Mouse (Mus musculus) embryo, embryonic 10 days (tissue): ENCODE measurements around the gene Sln.
A peak's percentile ranks its signal among the peaks of the same experiment; 100 is the strongest.

Experiments
- DNase-seq: peaks from one replicate; pipeline ENCODE4 v3.0.0-alpha.2; 2015; ENCODE audit warnings: low spot score

Sln gene

DNA sequence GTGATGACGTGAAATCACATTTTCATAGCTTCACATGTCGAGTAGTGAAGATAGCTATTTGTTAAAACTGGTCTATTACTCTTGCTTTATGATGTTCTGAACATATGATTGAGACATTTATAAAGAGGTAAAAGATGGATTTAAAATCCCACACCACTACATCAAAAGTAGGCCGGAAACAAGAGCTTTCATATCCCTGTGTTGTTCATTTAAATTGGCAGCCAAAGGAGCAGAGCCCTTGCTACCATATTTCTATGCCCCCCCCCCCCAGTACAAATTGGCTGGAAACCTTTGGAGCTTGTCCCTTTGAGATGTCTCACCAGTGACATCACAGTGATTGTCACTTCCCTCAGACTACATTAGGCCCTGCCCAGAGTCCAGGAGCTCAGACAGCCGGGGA lies at the start of gene Sln:
TSS of gene Sln (plus strand) at position 301 of the 400 bp plus-strand sequence.
- no peak for DNase-seq

GRCm38 (mm10) chr9:53802921-53803320 lies 47.0 kb upstream of the Sln start:
- DNase-seq: no peak

DNA sequence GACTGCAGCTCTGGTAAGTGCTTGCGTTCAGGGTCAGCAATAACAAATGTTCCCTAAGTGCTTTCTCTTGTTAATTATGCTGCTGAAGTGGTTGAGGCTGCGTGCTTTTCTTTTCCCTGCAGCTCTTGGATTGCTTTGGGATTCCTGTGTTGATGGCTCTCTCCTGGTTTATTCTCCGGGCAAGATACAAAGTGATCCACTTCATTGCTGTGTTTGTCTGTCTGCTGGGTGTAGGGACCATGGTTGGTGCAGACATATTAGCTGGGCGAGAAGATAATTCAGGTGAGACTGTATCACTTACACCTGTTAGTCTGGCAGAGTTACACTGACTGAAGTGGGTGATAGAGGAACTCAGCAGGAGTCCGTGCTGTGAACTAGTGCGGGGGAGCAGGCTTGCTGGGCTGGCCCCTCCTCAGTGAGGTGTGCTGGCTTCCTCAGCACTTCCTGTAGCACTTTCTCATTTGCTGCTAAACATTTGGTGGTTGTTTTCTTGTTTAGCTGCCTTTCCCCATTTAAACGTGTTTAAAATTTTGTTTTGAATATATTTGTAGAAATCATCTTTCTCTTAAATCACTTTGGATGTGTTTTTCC lies 43.4 kb upstream of the Sln start:
- DNase-seq: no peak

- DNase-seq: no peak
Measured at GRCm38 (mm10) chr9:53813418-53813817, 36.5 kb upstream of the Sln start.

DNA sequence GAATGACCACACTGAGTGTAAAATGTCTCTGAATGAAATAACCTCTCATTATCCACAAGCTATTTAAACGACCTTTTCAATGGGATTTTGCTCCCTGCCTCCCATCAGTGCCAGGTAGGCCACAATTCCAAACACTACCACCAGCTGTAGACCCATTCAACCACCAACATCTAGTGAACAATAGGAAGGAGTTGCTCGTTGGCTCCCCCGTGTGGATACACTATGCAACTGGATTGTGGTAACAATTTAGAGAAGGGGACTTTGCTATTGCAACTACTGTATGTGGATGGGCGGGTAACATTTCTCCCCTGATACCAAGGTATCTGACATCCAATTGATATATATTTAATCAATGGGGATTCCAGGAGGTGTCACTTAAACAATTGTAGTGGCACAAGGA lies 31.2 kb upstream of the Sln start:
- peak; percentile 71 for DNase-seq

DNA sequence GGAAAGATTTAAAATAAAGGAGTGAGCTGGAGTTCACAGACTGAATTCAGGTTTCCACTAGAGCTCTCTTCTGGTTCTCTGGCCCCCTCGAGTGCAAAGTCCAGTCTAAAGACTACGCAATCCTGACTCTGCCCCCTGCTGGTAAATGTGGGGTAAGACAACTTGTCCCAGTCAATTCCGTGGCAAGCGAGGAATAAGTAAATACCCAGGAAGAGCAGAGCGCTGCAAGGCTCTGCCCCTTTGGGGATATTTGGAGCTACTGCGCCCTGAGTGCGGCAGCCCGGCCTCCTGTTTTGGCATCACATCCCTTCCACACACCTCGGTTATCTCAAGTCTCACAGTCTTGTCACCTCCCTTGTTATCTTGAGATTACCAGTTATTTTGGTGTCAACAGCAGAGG lies 24.6 kb upstream of the Sln start:
- peak; percentile 82 for DNase-seq

DNA sequence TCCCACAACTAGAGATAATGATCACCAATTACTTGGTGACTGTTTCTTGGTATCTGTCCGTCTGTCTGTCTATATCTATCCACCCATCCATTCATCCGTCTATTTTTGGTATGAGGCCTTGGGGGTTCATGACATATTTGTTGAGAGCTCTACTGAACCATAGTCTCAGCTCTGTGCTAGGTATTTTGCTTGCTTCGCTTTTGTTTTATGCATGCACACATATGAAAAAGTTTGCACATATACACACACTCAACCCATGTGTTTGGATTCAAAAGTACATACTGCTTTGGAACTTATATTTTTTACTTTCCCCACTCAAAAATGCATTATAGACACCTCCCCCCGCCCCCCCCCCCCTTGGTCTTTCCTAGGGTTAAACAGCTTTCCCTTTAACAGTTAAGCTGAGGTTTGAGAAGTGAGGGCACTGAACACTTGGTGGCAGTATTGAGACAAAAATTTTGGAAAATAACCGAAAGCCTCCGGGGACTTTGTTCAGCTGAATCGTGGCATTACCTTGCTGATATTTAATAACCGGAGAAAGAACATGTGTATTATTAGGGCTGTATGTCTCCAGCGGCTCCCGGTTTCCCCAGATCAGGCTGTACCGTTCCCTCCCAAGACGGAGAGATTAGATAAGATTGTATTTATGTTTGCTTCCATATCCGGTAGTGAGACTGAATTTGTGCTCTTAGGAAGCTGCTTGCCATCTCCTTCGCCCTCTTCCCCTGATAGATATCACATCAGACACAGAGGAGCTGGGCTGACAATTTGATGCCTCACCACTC lies 20.7 kb upstream of the Sln start:
- peak; percentile 61 for DNase-seq

DNA sequence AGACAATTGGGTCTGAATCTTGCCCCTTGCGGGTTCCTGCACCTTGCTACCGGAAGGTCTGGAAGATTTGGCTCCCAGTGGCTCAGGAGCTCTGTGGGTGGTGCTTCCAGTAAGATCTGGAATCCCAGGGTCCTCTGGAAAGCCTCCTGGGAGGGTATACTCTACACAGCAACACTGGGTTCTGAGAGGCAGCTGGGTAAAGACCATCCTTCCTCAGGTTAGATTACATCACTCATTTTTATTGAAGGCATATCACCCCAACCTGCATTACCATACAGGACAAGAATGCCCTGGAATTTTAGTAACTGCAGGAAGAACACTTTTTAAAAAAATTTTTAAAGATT lies 20.1 kb upstream of the Sln start:
- DNase-seq: no peak

GRCm38 (mm10) chr9:53835039-53835438 lies 14.9 kb upstream of the Sln start:
- DNase-seq: no peak

DNA sequence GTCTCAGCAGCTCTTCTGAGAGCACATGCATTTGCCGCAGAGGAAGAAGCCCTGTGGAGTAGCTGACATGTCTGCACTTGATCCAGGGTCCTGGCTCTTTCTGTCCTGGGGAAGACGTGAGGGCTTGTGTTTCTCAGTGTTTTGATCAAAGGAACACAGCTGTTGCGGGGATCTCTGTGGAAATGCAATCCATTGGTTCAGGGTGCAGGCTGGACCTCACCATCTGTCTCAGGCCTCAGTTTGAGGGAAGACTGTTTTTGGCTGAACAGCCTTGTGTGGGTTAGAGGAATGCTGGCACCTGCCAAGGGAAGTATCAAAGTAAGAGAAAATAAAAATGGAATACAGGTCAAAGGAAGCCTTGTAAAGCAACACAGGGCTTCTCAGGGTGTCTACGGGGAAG lies 14.0 kb upstream of the Sln start:
- no peak for DNase-seq

GRCm38 (mm10) chr9:53838816-53839215 lies 11.1 kb upstream of the Sln start:
- DNase-seq: no peak

DNA sequence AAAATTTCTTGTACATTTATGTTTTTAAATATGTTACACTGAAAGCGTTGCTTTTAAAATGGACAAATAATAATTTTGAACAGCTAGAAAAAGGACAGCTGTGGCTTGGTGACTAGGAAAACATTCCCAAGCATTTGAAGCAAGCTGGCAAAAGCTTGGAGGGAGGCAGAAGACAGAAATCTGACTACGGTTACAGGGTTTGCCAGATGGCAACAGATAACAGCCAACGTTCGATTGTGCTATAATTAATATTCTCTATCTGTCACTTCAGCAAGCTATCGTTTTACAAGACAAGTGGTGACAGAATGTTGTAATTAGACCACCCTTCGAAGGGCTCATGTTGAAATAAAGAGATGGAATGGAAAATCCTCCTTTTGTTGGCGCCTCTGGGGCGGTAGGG lies 1.4 kb upstream of the Sln start:
- no peak for DNase-seq

DNA sequence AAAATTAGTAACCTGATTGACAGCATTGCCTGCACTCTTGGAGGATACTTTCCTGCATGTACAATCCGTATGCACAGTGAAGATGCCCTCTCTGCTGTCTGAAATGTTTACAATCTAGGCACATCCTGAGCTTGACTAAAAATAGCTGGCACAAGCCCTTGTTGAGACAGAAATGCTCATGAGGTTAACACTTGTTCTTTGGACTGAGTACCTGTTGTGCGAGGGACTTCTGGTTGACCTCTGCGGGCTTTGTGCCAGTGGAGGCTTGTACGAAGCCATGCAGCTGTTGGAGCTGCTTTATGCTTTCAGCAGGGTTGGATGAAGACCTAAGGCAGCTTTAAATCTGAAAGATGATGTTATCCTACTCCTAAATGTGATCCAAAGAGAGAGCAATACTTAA lies 2.2 kb downstream of the Sln start:
- no peak for DNase-seq

DNA sequence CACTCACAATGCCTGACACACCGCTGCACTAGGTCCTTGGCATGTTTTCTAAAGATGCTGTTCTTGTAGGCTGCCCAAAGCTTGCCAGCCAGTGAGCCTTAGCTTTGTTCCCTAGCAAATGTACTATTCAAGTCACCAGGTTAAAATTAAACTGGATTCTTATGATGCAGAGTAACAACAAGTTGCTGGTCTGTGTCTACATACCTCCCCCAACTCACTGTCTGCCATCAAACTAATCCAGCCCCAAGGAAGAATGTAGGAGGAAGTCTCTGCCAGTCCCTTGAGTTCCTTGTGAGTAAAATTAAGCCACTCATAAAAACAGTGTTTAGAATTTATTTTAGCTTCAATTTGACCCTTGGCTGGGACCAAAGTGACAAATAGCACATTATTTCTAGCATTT lies 3.7 kb downstream of the Sln start:
- no peak for DNase-seq

- DNase-seq: no peak
Measured at GRCm38 (mm10) chr9:53854525-53854924, 4.6 kb downstream of the Sln start.

GRCm38 (mm10) chr9:53857864-53858263 lies 7.9 kb downstream of the Sln start:
- DNase-seq: no peak

GRCm38 (mm10) chr9:53873239-53873638 lies 23.3 kb downstream of the Sln start:
- no peak for DNase-seq

- no peak for DNase-seq
Measured at GRCm38 (mm10) chr9:53877423-53877822, 27.5 kb downstream of the Sln start.

DNA sequence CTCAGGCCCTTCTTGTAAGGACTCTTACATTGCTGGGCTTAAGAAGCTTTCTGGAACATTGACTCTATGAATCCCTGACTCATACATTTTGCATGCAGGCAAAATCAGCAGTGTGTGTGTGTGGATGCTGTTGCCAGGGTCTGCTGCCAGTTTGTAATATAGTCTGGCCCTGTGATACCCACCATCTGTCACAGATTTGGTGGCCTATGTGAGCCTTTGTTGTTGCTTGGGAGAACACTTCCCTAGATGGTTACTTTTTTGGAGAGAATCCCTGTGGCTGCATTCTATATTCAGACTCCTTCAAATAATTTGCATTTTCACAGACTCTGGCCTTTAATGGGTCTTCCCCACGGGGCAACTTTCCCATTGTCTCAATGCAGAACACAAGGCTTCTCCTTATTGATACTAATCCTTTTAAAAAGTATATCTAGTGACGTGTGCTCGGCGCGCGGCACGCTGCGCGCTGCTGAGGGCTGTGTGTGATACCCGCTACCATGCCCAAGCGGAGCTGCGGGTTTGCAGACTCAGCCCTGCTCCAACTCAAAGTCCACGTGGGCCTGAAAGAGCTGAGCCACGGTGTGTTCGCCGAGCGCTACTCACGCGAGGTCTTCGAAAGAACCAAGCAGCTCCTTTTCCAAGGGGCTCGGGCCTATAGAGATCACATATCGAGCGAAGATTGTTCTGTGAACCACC lies 33.8 kb downstream of the Sln start:
- DNase-seq: no peak

DNA sequence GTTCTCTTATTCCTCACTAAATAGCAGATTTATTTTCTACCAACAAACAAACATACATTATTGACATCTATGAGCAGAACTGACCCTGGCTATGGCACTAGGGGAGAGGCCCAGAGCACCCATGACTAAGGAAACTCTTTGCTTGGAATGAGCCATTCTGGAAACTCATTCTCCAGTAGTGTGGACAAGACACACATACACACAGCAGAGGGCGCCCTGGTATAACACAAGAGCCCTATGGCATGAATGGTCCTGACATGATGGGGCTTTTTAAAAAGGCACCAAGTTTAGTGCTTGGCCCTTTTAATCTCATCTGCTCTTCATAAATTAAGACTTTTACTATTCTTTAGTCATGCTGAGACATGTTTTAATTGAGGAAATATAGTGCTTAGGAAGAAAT lies 40.1 kb downstream of the Sln start:
- peak; percentile 75 for DNase-seq

DNA sequence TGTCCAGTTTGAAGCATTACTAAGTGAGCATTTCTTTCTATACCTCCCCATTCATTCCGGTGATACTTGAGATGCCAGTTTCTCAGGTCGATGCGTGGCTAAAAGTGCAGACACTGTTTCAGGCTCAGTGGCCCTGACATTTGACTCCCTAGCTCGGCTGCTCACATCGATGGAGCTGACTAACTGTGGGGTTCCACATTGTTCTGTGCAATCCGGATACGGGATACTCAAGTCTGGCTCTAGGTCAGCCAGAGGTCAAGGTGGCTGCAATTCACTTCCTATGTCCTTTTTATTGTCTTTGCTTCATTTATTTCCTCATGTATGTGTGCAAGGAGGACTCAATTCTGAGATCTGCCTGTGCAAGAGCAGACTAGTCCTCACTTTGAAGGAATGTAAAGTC lies 45.9 kb downstream of the Sln start:
- no peak for DNase-seq

GRCm38 (mm10) chr9:53899836-53900235 lies 49.9 kb downstream of the Sln start:
- no peak for DNase-seq

GRCm38 (mm10) chr9:53903215-53903842 lies 53.4 kb downstream of the Sln start:
- no peak for DNase-seq
